Mouse (Mus musculus): ENCODE measurements around the gene Meis1.

The Meis1 gene

DNA sequence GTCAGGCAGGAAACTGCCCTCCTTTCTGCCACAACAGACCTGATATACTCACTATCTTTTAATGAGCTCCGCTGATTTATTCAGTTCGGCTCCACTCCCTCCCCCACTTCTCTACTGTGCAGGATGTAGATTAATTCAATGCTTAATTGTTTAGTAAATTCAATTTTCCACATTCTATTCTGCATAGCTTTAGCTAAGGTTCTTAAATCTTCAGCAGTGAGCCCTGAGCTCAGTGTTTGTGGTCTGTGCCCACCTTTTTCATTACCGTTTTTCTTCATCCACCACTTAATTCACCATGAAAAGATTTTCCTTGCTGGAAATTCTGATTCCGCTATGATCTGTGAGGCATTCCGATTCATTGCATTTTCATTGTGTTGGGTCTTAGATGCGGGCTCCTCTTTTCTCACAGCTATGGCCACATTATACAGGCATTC, 28.5 kb downstream of the Meis1 start:
- DNase-seq (ENCODE audit: low spot score in 2 of 2), result no peak

DNA sequence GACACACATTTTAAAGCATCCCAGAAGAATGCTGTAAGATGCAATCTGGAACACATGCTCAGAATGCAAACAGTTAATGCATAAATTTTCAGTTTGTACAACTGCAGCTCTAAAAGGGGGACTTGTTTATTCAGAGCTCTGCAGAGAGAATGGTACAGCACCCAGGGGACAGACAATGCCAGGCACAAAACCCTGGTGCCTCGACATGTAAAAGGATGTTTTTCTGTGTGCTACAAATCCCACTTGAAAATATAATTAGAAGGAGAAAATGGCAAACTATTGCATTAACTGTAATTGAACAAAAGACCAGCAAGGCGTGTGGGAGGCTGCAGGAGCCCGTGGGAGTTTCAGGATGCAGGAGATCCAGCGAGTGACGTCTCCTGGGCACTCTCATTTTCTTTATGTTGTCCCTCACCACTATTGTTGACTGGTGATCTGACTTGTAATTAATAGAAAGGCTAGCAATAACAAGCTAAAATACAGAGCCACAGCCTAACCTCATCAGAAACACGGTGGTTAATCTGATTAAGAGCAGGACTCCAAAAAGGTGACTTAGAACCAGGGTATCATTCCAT, 29.0 kb downstream of the Meis1 start:
- DNase-seq (ENCODE audit: low spot score in 2 of 2), result no peak

- no peak for DNase-seq (ENCODE audit: low spot score in 2 of 2)
These were observed 30.0 kb downstream of the Meis1 start for GRCm38 (mm10) chr11:18988637-18989263.

- DNase-seq (ENCODE audit: low spot score in 2 of 2), result no peak
These were observed 35.0 kb downstream of the Meis1 start for GRCm38 (mm10) chr11:18983813-18984212.

DNA sequence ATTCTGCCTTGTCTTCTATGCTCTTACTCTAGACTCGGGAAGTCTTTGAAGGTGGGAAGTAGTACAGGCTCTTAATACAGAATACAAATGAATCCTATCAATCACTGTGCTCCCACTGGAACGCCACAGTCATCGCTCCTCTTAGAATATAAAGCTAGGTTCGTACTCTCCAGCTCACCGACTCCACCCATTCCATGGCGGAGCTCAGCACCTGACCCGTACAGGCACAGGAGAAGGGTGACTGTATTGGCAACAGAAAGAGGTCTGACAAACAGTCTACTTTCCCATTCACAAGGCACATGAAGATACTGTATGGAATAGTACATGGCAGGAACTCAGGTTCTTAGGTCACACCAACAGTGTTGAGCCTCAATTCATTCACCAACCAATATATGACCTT, 35.5 kb downstream of the Meis1 start:
- DNase-seq (ENCODE audit: low spot score in 2 of 2), result no peak

- no peak for DNase-seq (ENCODE audit: low spot score in 2 of 2)
These were observed 36.5 kb downstream of the Meis1 start for GRCm38 (mm10) chr11:18982331-18982730.

DNA sequence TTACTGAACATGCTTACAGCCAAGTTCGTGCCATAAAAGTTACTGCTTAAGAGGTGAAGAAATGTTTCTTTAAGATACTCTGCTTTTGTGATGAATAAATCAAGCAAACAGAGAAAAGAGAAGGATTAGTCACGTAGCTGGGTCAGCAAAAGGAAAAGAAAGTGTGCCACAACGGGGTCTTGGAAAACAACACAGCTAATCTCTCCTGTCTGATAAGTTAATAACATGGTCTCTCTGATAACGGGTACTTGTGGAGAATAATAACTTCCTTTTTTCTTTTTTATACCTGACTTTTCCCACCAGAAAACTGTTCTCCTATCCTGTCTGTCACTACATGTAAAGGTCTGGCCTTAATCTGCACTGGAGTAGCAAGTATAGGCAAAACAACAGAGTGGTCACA, 37.4 kb downstream of the Meis1 start:
- DNase-seq (ENCODE audit: low spot score in 2 of 2), result no peak

- no peak for DNase-seq (ENCODE audit: low spot score in 2 of 2)
These were observed 38.2 kb downstream of the Meis1 start for GRCm38 (mm10) chr11:18980615-18981014.

DNA sequence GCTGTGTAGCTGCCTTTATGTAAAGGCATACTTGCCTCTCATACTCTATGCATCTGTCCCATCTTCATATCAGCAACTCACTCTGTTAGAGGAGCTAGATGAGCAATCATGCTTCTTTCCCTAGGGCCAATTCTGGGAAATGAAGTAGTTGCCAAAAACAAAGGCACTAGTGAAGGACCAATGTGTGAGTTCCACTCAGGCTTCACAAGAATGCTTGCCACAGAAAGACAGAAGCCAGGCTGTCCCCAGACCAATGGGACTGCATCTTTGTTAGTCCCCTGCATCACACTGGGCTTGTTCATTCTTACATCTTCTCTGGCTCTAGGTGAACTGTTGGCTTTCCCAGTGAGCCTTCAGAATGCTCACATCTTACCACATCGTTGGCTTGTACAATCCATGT, 43.7 kb downstream of the Meis1 start:
- DNase-seq (ENCODE audit: low spot score in 2 of 2), result no peak

DNA sequence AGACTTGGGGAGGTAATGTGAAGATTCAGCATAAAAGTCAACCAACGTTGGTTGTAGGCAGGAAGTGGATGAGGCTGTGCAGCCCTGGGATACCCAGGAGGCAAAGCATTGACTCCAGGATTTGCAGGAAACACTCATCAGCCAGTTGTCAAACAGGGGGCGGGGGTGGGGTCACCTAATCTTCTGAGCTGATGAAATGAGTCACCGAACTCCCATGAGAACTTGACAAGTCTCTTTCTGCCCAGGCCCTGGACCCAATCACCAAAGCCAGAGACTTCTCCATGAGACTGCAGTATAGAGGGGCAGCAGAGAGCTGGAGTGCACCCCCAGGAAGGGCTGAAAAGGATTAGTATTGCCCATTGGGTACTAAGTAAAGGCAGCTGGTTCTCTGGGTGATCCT, 45.0 kb downstream of the Meis1 start:
- DNase-seq (ENCODE audit: low spot score in 2 of 2), result no peak

GRCm38 (mm10) chr11:18972968-18973367, 45.8 kb downstream of the Meis1 start:
- DNase-seq (ENCODE audit: low spot score in 2 of 2), result no peak

DNA sequence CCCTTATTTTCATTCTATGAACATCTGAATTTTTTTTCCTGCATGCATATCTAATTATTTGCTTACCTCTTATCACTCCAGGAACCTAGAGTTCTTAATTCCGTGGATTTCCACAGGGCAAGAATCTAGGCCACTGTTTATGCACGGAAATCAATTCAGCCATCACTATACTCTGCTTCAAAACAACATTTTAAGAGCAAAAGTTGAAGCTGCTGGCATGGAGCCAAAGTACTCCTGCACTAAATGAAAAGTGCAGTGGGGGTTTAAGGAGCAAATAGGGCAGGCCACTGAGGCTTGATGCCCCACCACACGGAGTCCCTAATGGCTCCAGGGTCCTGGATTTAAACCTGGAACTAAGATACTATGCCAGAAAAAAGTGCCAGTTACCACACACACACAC, 47.2 kb downstream of the Meis1 start:
- DNase-seq (ENCODE audit: low spot score in 2 of 2), result no peak

DNA sequence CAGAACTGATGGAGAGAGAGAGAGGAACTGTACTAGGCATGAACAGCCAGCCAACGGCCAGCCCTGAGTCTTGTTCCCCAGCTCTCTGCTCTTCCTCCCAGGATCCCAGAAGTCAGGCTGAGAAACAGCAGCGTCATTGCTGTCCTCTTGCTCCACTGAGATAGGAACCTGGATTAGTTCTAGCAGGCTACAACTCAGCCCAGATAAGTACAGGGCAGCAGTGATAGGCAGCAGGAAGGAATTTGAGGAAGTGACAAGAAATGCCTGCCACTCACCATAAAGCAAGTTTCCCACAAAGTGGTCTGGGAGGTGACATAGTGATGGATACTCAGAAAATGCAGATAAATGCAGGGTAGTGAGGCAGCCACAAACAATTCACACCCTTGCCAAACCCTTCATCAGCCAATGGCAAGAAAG, 48.9 kb downstream of the Meis1 start:
- DNase-seq (ENCODE audit: low spot score in 2 of 2), result no peak

DNA sequence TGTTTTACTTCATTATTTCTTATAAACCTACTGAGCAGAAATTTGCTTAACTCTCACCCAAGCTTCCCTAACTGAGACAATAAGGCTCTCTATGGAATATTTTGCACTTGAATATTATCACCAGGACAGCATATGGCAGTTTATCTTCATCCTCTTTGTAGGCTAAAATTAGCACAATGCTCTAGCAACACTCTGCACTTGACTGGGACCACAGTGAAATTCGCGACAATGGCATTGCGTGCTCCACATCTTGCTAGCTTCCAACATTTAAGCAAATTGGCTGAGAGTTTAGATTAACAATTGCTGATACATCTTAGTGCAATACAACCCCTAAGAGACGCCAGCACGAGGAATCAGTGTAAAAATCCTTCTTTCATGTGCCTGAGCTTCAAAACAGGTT, 54.4 kb downstream of the Meis1 start:
- DNase-seq (ENCODE audit: low spot score in 2 of 2), result no peak

GRCm38 (mm10) chr11:18963202-18964136, 55.3 kb downstream of the Meis1 start:
- DNase-seq (ENCODE audit: low spot score in 2 of 2), result no peak

DNA sequence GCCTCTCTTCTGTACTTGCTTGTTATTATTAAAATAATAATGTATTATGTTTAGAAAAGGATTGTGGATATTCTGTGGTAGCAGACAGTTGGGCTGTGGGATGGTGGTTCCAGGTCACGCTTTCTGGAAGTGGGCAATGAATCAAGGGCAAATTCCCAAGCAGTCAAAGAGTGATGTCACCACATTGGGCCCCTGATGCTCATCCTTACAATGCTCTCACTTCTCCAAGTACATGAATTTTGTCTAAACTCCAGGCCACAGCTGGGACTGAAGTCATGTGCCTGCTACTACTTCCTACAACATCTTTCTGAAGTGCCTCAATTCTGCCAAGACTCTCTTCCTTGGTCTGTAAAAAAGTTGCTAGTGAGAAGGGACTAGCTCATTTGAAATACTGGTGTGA, 59.3 kb downstream of the Meis1 start:
- DNase-seq (ENCODE audit: low spot score in 2 of 2), result no peak

DNA sequence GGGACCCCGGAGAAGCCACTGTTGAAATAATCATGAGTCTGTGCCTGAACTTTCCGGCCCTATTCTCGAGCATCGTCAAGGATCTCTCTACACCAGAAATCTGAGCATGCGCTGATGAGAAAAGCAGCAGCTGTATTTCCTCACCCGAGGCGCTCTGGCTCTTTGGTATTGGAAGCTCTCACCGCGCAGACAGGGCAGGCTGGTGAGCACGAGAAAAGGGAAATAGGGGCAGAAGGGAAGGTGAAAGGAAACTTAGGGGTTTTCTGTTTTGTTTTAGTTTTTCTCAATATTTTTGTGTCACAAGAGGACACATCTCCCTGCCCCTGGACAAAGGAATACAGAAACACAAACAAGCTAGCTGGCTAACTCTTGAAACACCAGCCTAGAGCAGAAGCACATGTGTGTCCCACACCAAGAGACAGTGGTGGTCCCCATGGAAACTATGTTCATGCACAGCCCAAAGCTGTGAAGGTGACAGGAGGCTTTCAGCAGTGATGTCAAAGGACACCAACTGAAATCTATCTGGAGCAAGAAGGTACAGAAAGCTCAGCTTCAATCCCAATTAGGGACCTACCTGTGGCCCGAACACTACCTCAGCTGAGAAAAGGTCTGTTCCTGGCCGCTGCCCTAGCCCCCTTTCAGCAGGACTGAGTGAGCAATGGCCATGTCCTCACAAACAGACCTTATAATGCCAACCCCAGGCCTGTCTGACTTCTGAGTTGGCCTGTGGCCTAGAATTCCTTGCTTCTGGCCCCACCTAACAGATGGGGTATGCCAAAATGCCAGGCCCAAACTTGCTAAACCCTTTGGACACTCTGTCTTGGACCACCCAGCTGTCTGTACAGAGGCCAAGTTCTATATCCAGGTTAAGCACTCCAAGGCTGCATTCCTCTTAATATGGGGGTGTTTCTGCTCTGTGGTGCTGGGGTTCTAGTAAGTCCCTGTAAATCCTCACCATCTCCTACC, 60.7 kb downstream of the Meis1 start:
- no peak for DNase-seq (ENCODE audit: low spot score in 2 of 2)

- no peak for DNase-seq (ENCODE audit: low spot score in 2 of 2)
These were observed 61.5 kb downstream of the Meis1 start for GRCm38 (mm10) chr11:18957097-18957804.

DNA sequence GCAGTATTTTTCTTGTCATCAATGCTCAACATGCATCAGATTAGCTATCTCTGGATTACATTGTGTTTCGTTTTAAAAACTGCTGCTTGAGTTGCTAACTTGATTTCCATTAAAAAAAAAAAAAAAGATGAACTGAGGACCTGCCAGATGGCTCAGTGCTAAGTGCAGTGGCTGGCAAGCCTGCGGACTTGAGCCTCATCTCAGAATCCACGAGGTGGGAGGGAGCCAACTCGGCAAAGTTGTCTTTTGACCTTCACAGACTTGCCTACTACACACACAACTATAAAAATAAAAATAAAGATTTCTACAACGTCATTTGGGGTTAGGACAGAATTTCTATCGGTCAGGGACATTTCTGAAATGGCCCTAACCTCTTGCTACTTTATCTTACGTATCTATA, 62.8 kb downstream of the Meis1 start:
- no peak for DNase-seq (ENCODE audit: low spot score in 2 of 2)

- DNase-seq (ENCODE audit: low spot score in 2 of 2), result no peak
These were observed 63.9 kb downstream of the Meis1 start for GRCm38 (mm10) chr11:18954852-18955251.

- no peak for DNase-seq (ENCODE audit: low spot score in 2 of 2)
These were observed 64.9 kb downstream of the Meis1 start for GRCm38 (mm10) chr11:18953892-18954291.
